Mouse (Mus musculus) thymus, adult 2 months (tissue): Measurements from ENCODE around the gene Lman1l.

ENCODE experiments used
- CTCF ChIP-seq: fragments of 200-500 bp; IDR thresholded peaks from 2 replicates; pipeline ENCODE4 v1.5.1; 2012; ENCODE audit warnings: mild to moderate bottlenecking, control low read depth, low read length, moderate library complexity, borderline replicate concordance; ENCODE audit not compliant: control insufficient read depth, poor library complexity, insufficient read depth; ENCODE audit errors: extremely low read depth
- POLR2A ChIP-seq: fragments of 200-500 bp; IDR thresholded peaks from 2 replicates; pipeline ENCODE4 v1.6.1; 2012; ENCODE audit warnings: mild to moderate bottlenecking, low read length, control low read depth, moderate library complexity; ENCODE audit not compliant: control insufficient read depth, poor library complexity, insufficient read depth; ENCODE audit errors: extremely low read depth

- TF ChIP-seq CTCF (no peak), POLR2A (no peak)
Observed at GRCm38 (mm10) chr9:57637272-57637671, 16.7 kb upstream of the Lman1l start.
